Mouse (Mus musculus): ENCODE results near the gene Mgme1. TPM values are rescaled to one million over a fixed set of nuclear protein-coding genes. Genes with fewer than 3 reads are reported as not detected.

Mgme1 gene
- polyA plus RNA-seq, 1 experiment from 2014 or later, result 6.8 TPM

DNA sequence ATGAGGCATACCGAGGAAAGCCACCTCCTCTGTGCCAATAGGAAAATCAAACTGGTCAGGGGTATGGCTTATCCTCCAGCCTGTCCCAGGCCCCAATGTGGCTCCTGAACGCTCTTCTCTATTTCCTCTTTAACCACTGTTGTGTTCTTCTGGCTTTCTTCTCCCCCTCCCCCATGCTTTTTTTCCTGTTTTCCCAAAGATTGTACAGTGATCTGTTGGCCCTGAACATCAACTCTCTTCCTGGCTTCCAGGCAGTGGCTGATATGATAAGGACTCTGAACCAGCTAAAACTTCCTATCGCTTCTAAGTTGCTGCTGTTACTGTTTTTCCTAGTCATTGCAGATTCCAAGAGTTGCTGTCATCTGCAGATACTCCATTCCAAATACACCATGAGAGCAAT is 6.4 kb downstream of the Mgme1 start:
- Histone ChIP-seq H3K27me3 (replicated peaks; ENCODE audit: insufficient read depth, low read length) (no peaks in the 10 kb centered on the region), H3K4me1 (ENCODE audit: insufficient read depth, low read depth, low read length) (peaks cover 6% of the 10 kb centered on the region; the same call in 1 of the 2 replicates), H3K9me3 (ENCODE audit: low read length) (no peaks in the 10 kb centered on the region), H3K27ac (ENCODE audit: low read length) (no peak overlapping the region), H3K4me3 (ENCODE audit: low read depth, low read length) (no peak overlapping the region), H3K4me2 (replicated peaks; ENCODE audit: low read depth, low read length) (no peak overlapping the region), H3K36me3 (ENCODE audit: insufficient read depth, low read length) (no peaks in the 10 kb centered on the region), H3K9ac (replicated peaks; ENCODE audit: low read depth) (no peak overlapping the region)
- TF ChIP-seq EP300 (IDR thresholded peaks at IDR 0.05), result no peak
- TF ChIP-seq CTCF (IDR thresholded peaks at IDR 0.05), result no peak
- 73% methylated on average over 3 of the region's 3 CpGs for WGBS
- DNase-seq (ENCODE audit: low spot score) (no peak), ATAC-seq (no peak)

DNA sequence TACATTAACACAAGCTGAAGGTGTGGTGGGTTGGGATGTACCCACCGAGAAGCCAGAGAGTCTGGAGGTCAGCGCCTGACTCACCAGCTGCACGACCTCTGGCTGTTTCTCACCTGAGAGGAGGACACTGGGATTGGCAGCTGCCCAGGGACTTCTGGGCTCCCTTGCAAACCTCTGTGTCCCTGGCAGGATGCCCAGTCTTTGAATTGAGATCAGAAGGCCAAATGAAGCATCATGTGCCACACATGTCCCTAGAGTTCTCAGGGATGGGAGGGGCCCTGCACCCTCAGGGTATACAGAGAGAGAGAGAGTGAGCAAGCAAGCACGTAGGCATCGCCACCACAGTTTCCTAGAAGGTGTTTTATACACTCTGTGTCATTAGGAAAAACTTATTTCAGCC is 9.3 kb downstream of the Mgme1 start:
- Histone ChIP-seq H3K27me3 (replicated peaks; ENCODE audit: insufficient read depth, low read length) (no peaks in the 10 kb centered on the region), H3K4me3 (ENCODE audit: low read depth, low read length) (no peak overlapping the region), H3K27ac (ENCODE audit: low read length) (no peak overlapping the region), H3K9me3 (ENCODE audit: low read length) (no peaks in the 10 kb centered on the region), H3K9ac (replicated peaks; ENCODE audit: low read depth) (no peak overlapping the region), H3K36me3 (ENCODE audit: insufficient read depth, low read length) (no peaks in the 10 kb centered on the region), H3K4me1 (ENCODE audit: insufficient read depth, low read depth, low read length) (peaks cover 3% of the 10 kb centered on the region; the same call in 1 of the 2 replicates), H3K4me2 (replicated peaks; ENCODE audit: low read depth, low read length) (no peak overlapping the region)
- 52% methylated on average over 5 of the region's 5 CpGs for WGBS
- DNase-seq (ENCODE audit: low spot score), result peak; percentile 15
- no peak for ATAC-seq
- TF ChIP-seq EP300 (IDR thresholded peaks at IDR 0.05), result no peak
- no peak for TF ChIP-seq CTCF (IDR thresholded peaks at IDR 0.05)

DNA sequence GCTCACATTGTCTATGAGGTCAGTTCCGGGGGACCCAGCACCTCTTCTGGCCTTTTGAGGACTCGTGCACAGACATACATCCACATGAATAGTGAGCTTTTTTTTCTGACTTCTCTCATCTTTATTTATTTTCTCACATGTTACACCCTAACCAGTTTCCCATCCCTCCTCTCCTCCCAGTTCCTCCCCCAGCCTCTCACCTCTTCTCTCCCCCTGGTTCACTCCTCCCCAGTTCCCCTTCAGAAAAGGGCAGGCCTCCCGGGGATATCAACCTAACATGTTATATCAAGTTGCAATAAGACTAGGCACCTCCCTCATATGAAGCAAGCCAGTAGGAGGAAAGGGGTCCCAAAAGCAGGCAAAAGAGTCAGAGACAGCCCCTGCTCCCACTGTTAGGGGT is 10.1 kb downstream of the Mgme1 start:
- H3K27ac ChIP-seq (ENCODE audit: low read length), result no peak overlapping the region
- no peaks in the 10 kb centered on the region for H3K27me3 ChIP-seq (replicated peaks; ENCODE audit: insufficient read depth, low read length)

DNA sequence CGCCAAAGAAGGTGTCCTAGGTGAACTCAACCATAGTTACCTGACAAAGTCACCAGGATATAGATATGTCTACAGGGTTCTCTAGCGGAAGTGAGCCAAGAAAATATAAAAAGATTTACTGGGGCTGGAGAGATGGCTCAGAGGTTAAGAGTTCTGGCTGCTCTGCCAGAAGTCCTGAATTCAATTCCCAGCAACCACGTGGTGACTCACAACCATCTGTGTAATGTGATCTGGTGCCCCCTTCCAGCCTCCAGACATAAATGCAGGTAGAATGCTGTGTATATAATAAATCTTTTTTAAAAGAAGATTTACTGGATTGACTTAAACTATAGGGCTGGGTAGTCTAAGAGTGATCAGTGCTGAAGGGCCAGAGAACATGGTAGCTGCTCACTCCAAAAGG is 11.0 kb downstream of the Mgme1 start:
- Histone ChIP-seq H3K9me3 (ENCODE audit: low read length) (no peaks in the 10 kb centered on the region), H3K4me1 (ENCODE audit: insufficient read depth, low read depth, low read length) (no peaks in the 10 kb centered on the region), H3K4me2 (replicated peaks; ENCODE audit: low read depth, low read length) (no peak overlapping the region), H3K4me3 (ENCODE audit: low read depth, low read length) (no peak overlapping the region), H3K9ac (replicated peaks; ENCODE audit: low read depth) (no peak overlapping the region), H3K36me3 (ENCODE audit: insufficient read depth, low read length) (no peaks in the 10 kb centered on the region), H3K27me3 (replicated peaks; ENCODE audit: insufficient read depth, low read length) (no peaks in the 10 kb centered on the region), H3K27ac (ENCODE audit: low read length) (no peak overlapping the region)
- TF ChIP-seq EP300 (IDR thresholded peaks at IDR 0.05), result no peak
- no peak for TF ChIP-seq CTCF (IDR thresholded peaks at IDR 0.05)
- ATAC-seq, result no peak
- no peak for DNase-seq (ENCODE audit: low spot score)
- WGBS, result 72% methylated on average over 3 of the region's 3 CpGs

More for the DNA sequence above, 10.1 kb downstream of the Mgme1 start:
- H3K4me1 ChIP-seq (ENCODE audit: insufficient read depth, low read depth, low read length), result no peaks in the 10 kb centered on the region
- H3K36me3 ChIP-seq (ENCODE audit: insufficient read depth, low read length), result no peaks in the 10 kb centered on the region
- no peaks in the 10 kb centered on the region for H3K9me3 ChIP-seq (ENCODE audit: low read length)
- no peak overlapping the region for H3K4me3 ChIP-seq (ENCODE audit: low read depth, low read length)
- H3K9ac ChIP-seq (replicated peaks; ENCODE audit: low read depth), result no peak overlapping the region
- no peak for TF ChIP-seq EP300 (IDR thresholded peaks at IDR 0.05)
- TF ChIP-seq CTCF (IDR thresholded peaks at IDR 0.05), result no peak
- no peak for DNase-seq (ENCODE audit: low spot score)
- WGBS, result 74% methylated on average over 3 of the region's 3 CpGs
- H3K4me2 ChIP-seq (replicated peaks; ENCODE audit: low read depth, low read length), result no peak overlapping the region
- ATAC-seq, result no peak

DNA sequence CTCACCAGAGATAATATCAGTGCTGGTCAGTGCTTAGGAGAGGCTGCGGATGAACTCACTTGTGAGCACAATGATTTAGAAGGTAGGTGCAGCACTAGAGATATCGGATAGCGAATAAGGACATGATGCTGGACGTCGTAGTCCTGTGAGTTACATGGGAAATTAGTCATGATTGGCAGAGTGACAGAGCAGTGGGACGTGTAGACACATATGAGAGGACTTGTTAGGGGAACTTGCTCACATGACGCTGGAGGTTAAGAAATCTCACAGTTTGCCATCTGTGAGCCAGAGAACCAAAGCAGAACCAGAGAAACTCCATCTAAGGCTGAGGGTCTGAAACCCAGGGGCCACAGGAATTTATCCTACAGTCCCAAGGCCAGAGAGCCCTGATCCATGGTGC is 19.9 kb downstream of the Mgme1 start:
- TF ChIP-seq EP300 (IDR thresholded peaks at IDR 0.05), result no peak
- no peak for TF ChIP-seq CTCF (IDR thresholded peaks at IDR 0.05)
- ATAC-seq, result no peak
- Histone ChIP-seq H3K9me3 (ENCODE audit: low read length) (no peaks in the 10 kb centered on the region), H3K36me3 (ENCODE audit: insufficient read depth, low read length) (no peaks in the 10 kb centered on the region), H3K9ac (replicated peaks; ENCODE audit: low read depth) (no peak overlapping the region), H3K4me2 (replicated peaks; ENCODE audit: low read depth, low read length) (no peak overlapping the region), H3K27ac (ENCODE audit: low read length) (no peak overlapping the region), H3K27me3 (replicated peaks; ENCODE audit: insufficient read depth, low read length) (no peaks in the 10 kb centered on the region), H3K4me3 (ENCODE audit: low read depth, low read length) (no peak overlapping the region), H3K4me1 (ENCODE audit: insufficient read depth, low read depth, low read length) (no peaks in the 10 kb centered on the region)
- 77% methylated on average over 7 of the region's 7 CpGs for WGBS
- peak; percentile 35 for DNase-seq (ENCODE audit: low spot score)

DNA sequence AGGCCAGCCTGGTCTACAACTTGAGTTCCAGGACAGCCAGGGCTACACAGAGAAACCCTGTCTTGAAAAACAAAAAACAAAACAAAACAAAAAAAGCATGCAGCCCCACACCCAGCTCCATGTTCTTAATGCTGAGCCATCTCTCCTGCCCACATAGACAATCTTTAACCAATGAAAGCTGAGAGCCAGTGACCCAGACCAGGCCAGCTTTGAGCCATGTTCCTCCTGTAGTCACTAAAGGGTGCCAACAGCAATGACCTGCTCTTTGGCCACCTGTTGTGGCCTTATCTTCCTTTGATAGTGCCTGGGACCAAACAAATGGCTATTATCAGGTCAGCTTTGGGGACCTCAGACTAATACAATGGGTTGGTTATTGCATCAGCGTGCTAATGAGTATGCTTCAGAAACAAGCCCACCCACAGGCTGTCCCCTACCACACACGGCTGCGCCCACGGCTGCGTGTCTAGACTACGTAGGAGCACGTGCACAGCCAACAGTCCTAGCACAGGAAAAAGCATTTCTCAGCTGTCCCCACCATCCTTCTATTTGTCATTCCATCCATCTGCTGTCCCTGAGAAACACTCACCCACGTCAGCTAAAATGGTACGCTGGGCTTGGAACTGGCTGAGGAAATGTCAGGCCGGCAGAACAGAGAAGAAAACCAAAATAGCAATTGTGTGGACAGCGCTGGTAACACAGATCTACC is 21.3 kb downstream of the Mgme1 start:
- TF ChIP-seq CTCF (IDR thresholded peaks at IDR 0.05) (no peak), EP300 (IDR thresholded peaks at IDR 0.05) (no peak)
- Histone ChIP-seq H3K9me3 (ENCODE audit: low read length) (no peaks in the 10 kb centered on the region), H3K27me3 (replicated peaks; ENCODE audit: insufficient read depth, low read length) (no peaks in the 10 kb centered on the region), H3K4me3 (ENCODE audit: low read depth, low read length) (no peak overlapping the region), H3K9ac (replicated peaks; ENCODE audit: low read depth) (no peak overlapping the region), H3K27ac (ENCODE audit: low read length) (no peak overlapping the region), H3K4me1 (ENCODE audit: insufficient read depth, low read depth, low read length) (no peaks in the 10 kb centered on the region), H3K4me2 (replicated peaks; ENCODE audit: low read depth, low read length) (no peak overlapping the region), H3K36me3 (ENCODE audit: insufficient read depth, low read length) (no peaks in the 10 kb centered on the region)
- ATAC-seq (no peak), DNase-seq (ENCODE audit: low spot score) (no peak)
- WGBS, result 80% methylated on average over 11 of the region's 11 CpGs
